Mouse (Mus musculus) stomach, embryonic 16.5 days (tissue): ENCODE data around the gene Cyp4v3. TPM values are rescaled to one million over a fixed set of nuclear protein-coding genes. Genes with fewer than 3 reads are reported as not detected.

Experiments
- ATAC-seq: fragments of 200-750 bp; cut with Nextera tagmentation; 2 replicates; pipeline ENCODE4 v1.8.0; 2017; ENCODE audit warnings: moderate number of reproducible peaks, moderate TSS enrichment; ENCODE audit not compliant: insufficient read depth, low FRiP score
- H3K27ac ChIP-seq: fragments of 300-500 bp; sonication (generic); 2 replicates; pipeline ENCODE4 v1.5.1; 2014; ENCODE audit warnings: low read length
- H3K27me3 ChIP-seq: fragments of 300-500 bp; sonication (generic); 2 replicates; pipeline ENCODE4 v1.6.1; 2014; ENCODE audit warnings: low read length, control low read depth, mixed read lengths; ENCODE audit not compliant: control insufficient read depth, insufficient read depth
- H3K36me3 ChIP-seq: fragments of 300-500 bp; sonication (generic); 2 replicates; pipeline ENCODE4 v1.6.1; 2014; ENCODE audit warnings: low read length; ENCODE audit not compliant: control insufficient read depth, insufficient read depth
- H3K4me1 ChIP-seq: fragments of 300-500 bp; sonication (generic); 2 replicates; pipeline ENCODE4 v1.6.1; 2014; ENCODE audit warnings: low read length, control low read depth, mixed read lengths; ENCODE audit not compliant: control insufficient read depth, insufficient read depth
- H3K4me2 ChIP-seq: fragments of 300-500 bp; sonication (generic); 2 replicates; pipeline ENCODE4 v1.6.1; 2014; ENCODE audit warnings: low read depth, low read length, mixed read lengths
- H3K4me3 ChIP-seq: fragments of 300-500 bp; sonication (generic); replicated peaks from 2 replicates; pipeline ENCODE4 v1.5.1; 2014; ENCODE audit warnings: mild to moderate bottlenecking, low read length
- H3K9ac ChIP-seq: fragments of 300-500 bp; sonication (generic); 2 replicates; pipeline ENCODE4 v1.6.1; 2014; ENCODE audit warnings: low read length
- H3K9me3 ChIP-seq: fragments of 300-500 bp; sonication (generic); replicated peaks from 2 replicates; pipeline ENCODE4 v1.6.1; 2016; ENCODE audit warnings: low read length, control low read depth; ENCODE audit not compliant: control insufficient read depth
- WGBS: fragments of 180-500 bp; shearing (Covaris S2); extraction: QIAGEN DNeasy Blood & Tissue Kit; methylation state at CpG from one replicate; pipeline ENCODE4 v1.1.7; 2014; 5-methylcytosine and 5-hydroxymethylcytosine counted together
- polyA plus RNA-seq: library from polyadenylated mRNA; unstranded; fragments of >200 nt; fragmentation: Nextera tagmentation; extraction: Ambion mirVana; gene quantifications from 2 replicates; pipeline ENCODE4 v1.2.1, GENCODE M21; 2015

Cyp4v3 gene
- polyA plus RNA-seq, 1 experiment from 2014 or later, result 5.6 TPM

DNA sequence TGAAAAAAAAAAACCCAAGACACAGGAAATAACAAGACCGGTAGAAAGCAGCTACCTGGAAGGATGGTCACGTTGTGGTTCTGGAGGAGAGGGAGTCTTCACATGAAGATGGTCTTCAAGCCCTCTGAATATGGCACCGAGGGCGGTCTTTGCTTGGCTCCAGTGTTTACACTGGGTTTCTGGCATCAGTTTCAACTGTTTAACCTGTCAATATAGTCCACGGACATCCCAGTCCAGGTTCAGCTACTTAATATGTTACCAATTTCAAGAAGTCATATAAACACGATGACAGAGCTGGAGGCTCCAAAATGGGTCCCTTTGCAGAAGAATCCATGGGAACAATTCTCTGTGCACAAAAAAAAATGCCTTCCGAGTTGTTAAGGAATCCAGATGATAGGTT, 38.3 kb downstream of the Cyp4v3 start, which contains the start of gene Klkb1:
Gene Klkb1, minus strand, starts transcription at position 173 of the 400 bp plus-strand sequence.
- 74% methylated on average over 7 of the region's 7 CpGs for WGBS
- no peaks in the 10 kb centered on the region for H3K36me3 ChIP-seq
- no peak within 1 kb of the TSS for H3K4me2 ChIP-seq
- no peak within 1 kb of the TSS for H3K4me3 ChIP-seq
- ATAC-seq, result no peak
- no peaks in the 10 kb centered on the region for H3K4me1 ChIP-seq
- no peaks in the 10 kb centered on the region for H3K27me3 ChIP-seq
- no peak within 1 kb of the TSS for H3K27ac ChIP-seq
- no peak within 1 kb of the TSS for H3K9ac ChIP-seq
- H3K9me3 ChIP-seq, result no peaks in the 10 kb centered on the region

DNA sequence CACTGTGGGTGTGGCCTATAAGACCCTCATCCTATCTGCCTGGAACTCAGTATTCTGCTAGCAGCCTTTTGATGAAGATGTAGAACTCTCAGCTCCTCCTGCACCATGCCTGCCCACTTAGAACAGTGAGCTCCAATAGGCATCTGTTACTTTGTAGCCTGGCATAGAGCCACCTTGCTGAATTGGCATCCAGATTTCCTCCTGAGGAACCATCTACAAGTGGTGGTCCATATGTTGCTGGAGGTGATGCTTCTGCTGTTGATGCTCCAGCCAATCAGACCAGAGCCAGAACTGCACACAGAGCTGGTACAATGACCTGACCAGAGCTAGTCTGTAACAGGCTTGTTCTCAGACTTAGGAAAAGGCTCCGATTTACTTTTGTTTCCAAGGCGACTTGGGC, 41.2 kb downstream of the Cyp4v3 start:
- ATAC-seq, result no peak
- Histone ChIP-seq H3K36me3 (no peaks in the 10 kb centered on the region), H3K9me3 (no peaks in the 10 kb centered on the region), H3K4me1 (no peaks in the 10 kb centered on the region), H3K27ac (no peak overlapping the region), H3K9ac (no peak overlapping the region), H3K27me3 (no peaks in the 10 kb centered on the region), H3K4me3 (no peak overlapping the region), H3K4me2 (no peak overlapping the region)
- 87% methylated on average over 2 of the region's 2 CpGs for WGBS

DNA sequence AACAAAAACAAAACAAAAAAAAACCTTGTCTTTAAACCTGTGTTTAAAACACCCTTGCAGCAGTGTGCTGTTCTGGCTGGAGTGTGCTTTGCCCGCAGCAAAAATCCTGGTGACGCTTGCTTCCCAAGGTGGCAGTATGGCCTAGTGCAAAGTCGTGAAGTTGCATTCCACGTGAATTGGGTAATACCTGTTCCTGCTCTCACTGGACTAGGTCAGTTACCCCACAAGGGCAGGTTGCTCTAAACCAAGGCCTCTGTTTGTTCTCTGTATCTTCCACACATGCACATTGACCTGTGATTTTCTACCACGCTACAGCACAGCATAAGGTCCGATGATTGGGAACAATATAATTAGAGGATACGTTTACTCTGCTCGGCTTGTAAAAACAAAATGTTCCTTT, 51.4 kb downstream of the Cyp4v3 start:
- no peaks in the 10 kb centered on the region for H3K36me3 ChIP-seq
- H3K4me1 ChIP-seq, result no peaks in the 10 kb centered on the region
- H3K27me3 ChIP-seq, result no peaks in the 10 kb centered on the region
- H3K4me2 ChIP-seq, result no peak overlapping the region
- no peak overlapping the region for H3K9ac ChIP-seq
- no peaks in the 10 kb centered on the region for H3K9me3 ChIP-seq
- no peak overlapping the region for H3K4me3 ChIP-seq
- ATAC-seq, result no peak
- 64% methylated on average over 8 of the region's 8 CpGs for WGBS
- H3K27ac ChIP-seq, result no peak overlapping the region

DNA sequence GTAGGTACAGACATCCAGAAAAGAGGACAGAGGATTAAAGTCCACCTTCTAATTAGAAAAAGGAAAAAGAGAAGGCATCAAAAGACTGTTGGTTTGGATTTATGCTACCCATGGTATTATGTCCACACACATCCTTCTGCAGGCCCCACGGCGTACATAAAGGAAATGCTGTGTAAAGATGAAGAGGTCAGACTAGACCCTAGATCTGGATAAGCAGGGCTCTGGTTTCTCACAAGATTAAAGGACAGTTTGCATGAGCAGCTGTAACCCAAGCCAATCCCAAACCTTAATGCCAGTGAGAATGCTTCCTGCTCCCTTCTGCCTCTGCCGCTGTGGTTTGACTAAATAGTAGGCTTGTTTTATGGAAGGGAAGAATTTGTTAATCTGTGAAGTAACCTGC, 55.6 kb downstream of the Cyp4v3 start:
- Histone ChIP-seq H3K4me2 (no peak overlapping the region), H3K27ac (no peak overlapping the region), H3K9me3 (no peaks in the 10 kb centered on the region), H3K27me3 (no peaks in the 10 kb centered on the region), H3K36me3 (no peaks in the 10 kb centered on the region), H3K4me1 (no peaks in the 10 kb centered on the region), H3K9ac (no peak overlapping the region), H3K4me3 (no peak overlapping the region)
- 56% methylated on average over 3 of the region's 3 CpGs for WGBS
- no peak for ATAC-seq

DNA sequence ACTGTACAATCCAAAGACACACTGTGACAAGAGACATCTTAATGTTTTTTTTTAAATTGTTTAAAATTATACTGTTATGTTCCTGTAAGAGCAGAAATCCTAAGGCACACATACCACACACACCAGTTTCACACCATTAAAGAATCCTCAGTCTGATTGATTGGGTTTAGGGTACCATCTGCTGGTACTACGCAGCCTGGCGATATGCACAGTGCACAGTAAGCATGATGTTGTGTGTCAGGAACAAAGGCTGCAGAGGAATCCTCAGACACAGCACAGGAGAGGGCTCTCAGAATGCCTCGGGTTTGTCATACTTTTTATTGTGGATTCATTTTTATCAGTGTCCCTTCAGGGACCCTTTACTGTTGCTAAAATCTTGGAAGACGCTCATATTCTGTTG, 58.7 kb downstream of the Cyp4v3 start:
- H3K36me3 ChIP-seq, result no peaks in the 10 kb centered on the region
- H3K4me2 ChIP-seq, result no peak overlapping the region
- no peak overlapping the region for H3K27ac ChIP-seq
- 72% methylated on average over 4 of the region's 4 CpGs for WGBS
- no peaks in the 10 kb centered on the region for H3K4me1 ChIP-seq
- no peaks in the 10 kb centered on the region for H3K9me3 ChIP-seq
- ATAC-seq, result no peak
- H3K9ac ChIP-seq, result no peak overlapping the region
- H3K4me3 ChIP-seq, result no peak overlapping the region
- H3K27me3 ChIP-seq, result no peaks in the 10 kb centered on the region

DNA sequence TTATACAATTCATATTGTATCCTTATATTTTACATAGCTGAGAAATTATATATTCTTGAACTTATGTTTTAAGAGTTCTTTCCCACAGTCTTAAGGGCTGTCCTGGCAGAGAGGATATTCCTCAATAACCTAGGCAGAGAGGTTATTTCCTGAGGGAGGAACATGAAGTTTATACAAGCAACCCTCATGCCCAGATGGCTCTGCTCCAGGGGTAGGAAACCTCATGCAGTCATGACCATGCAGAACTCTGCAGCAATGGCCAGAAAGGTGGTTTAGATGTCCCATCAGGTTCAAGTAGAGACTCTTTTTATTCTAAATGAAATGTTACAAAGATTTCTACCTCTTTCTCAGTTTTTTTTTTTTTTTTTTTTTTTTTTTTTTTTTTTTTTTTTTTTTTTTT, 64.0 kb downstream of the Cyp4v3 start:
- Histone ChIP-seq H3K4me1 (peaks cover 3% of the 10 kb centered on the region), H3K27me3 (no peaks in the 10 kb centered on the region), H3K27ac (no peak overlapping the region), H3K36me3 (no peaks in the 10 kb centered on the region), H3K9ac (no peak overlapping the region), H3K9me3 (no peaks in the 10 kb centered on the region), H3K4me2 (no peak overlapping the region), H3K4me3 (no peak overlapping the region)
- no peak for ATAC-seq

DNA sequence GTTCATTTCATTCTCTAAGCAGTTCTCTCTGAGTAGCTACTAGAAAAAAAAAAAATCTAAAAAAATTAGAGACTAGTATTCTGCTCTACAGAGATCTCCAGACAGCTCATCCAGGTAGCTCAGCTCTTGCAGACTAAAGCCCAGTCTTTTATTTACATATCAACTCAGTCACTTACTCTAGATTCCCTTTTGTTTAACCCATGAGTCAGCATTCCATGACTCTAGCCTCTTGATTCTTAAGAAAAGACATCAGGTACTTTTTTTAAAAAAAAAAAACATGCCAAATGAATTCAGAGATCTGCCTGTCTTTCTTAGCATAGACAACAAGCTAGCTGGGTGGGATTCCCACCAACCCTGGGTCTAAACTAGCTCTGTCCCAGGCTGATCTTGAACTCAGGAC, 64.5 kb downstream of the Cyp4v3 start:
- Histone ChIP-seq H3K27ac (no peak overlapping the region), H3K36me3 (no peaks in the 10 kb centered on the region), H3K9ac (no peak overlapping the region), H3K4me3 (no peak overlapping the region), H3K4me2 (no peak overlapping the region), H3K9me3 (no peaks in the 10 kb centered on the region), H3K4me1 (peaks cover 3% of the 10 kb centered on the region), H3K27me3 (no peaks in the 10 kb centered on the region)
- no peak for ATAC-seq

DNA sequence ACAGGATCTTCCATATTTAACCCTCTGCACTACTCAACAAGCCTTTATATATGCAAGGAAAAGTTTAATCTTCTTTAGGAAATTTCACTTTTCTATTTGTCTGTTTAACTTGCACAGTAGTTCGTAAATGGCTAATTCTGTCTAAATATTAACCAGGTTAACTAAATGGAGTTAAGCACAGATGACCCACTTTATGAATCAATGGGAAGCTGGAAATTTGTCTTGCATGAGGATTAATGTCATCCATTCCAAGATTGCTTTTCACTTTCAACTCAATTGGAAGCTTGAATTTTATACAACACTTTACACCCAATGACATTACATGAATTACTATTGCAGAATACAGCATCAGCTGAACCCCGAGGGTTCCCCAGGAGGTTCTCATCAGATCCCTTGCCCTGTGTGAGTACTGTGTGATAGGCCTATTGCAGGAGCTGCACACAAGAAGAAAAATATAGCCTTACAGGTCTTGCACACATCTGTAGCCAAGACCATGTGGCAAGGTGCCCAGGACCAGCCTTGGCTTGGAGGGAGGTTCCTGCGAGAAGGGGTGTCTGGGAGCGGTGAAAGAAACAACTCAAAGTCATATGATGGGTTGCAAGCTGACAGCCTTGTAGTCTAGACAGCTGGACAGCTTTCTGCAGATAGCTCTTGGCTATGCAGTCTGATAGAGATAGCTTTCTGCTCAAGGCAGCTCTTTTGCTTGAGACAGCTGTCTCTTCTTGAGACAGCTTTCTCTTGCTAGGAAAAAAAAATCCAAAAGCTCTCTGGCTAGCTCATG, 65.2 kb downstream of the Cyp4v3 start:
- no peaks in the 10 kb centered on the region for H3K36me3 ChIP-seq
- no peak overlapping the region for H3K4me3 ChIP-seq
- WGBS, result 58% methylated on average over 4 of the region's 4 CpGs
- H3K4me1 ChIP-seq, result peaks cover 3% of the 10 kb centered on the region
- no peak overlapping the region for H3K9ac ChIP-seq
- ATAC-seq, result 0 out of 2 replicates have a peak, but pooled peaks have one; percentile 13
- no peaks in the 10 kb centered on the region for H3K27me3 ChIP-seq
- no peaks in the 10 kb centered on the region for H3K9me3 ChIP-seq
- H3K27ac ChIP-seq, result no peak overlapping the region
- no peak overlapping the region for H3K4me2 ChIP-seq

DNA sequence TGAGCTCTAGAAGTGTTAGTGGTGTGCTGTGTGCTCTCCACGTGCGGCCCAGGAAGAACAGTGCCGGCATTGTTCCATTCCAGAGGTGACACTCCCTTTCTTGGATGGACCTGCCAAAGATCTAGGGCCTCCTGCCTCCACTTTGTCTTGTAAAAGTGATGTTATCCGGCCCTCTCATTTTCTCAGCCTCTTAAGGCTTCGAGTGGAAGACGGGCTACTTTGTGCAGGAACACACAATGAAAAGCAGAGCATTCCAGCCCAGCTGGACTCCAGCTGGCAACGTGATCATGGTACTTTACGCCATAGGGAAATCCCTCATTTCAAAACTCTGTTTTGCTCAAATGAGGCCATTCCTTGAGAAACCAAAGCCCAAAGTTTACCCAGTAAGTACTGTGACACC, 66.0 kb downstream of the Cyp4v3 start:
- peak; percentile 35; the same call in 1 of the 2 replicates for ATAC-seq
- Histone ChIP-seq H3K4me2 (no peak overlapping the region), H3K27me3 (no peaks in the 10 kb centered on the region), H3K9me3 (no peaks in the 10 kb centered on the region), H3K4me1 (peaks cover 3% of the 10 kb centered on the region), H3K9ac (no peak overlapping the region), H3K4me3 (no peak overlapping the region), H3K36me3 (no peaks in the 10 kb centered on the region), H3K27ac (no peak overlapping the region)
- WGBS, result 44% methylated on average over 8 of the region's 8 CpGs
